Mouse (Mus musculus): ENCODE results near the gene Haus4. TPM values are rescaled to one million over a fixed set of nuclear protein-coding genes. Genes with fewer than 3 reads are reported as not detected.

Gene Haus4
- polyA plus RNA-seq, 1 experiment from 2014 or later: 60.9 TPM

GRCm38 (mm10) chr14:54523600-54523999 is 30.8 kb downstream of the Haus4 start:
- no peak for ATAC-seq (ENCODE audit: low FRiP score, low TSS enrichment)
- Histone ChIP-seq H3K36me3 (ENCODE audit: control insufficient read depth, insufficient read depth, low read length) (no peaks in the 10 kb centered on the region), H3K4me2 (replicated peaks; ENCODE audit: low read depth, low read length) (no peak overlapping the region), H3K9ac (ENCODE audit: low read depth, low read length) (no peak overlapping the region), H3K27ac (ENCODE audit: low read depth, low read length) (no peak overlapping the region), H3K4me3 (ENCODE audit: low read length) (no peak overlapping the region), H3K27me3 (ENCODE audit: control insufficient read depth, insufficient read depth, low read length) (no peaks in the 10 kb centered on the region), H3K4me1 (ENCODE audit: control insufficient read depth, insufficient read depth, low read length) (peaks cover 12% of the 10 kb centered on the region; the same call in 1 of the 2 replicates), H3K9me3 (ENCODE audit: control insufficient read depth, low read length) (no peaks in the 10 kb centered on the region)
- 36% methylated on average over 6 of the region's 6 CpGs for WGBS

- peak overlapping the region; percentile 59 for H3K4me3 ChIP-seq (ENCODE audit: low read length)
- no peaks in the 10 kb centered on the region for H3K27me3 ChIP-seq (ENCODE audit: control insufficient read depth, insufficient read depth, low read length)
- ATAC-seq (ENCODE audit: low FRiP score, low TSS enrichment): peak; percentile 68
- peaks cover 10% of the 10 kb centered on the region; the same call in 1 of the 2 replicates for H3K4me1 ChIP-seq (ENCODE audit: control insufficient read depth, insufficient read depth, low read length)
- H3K27ac ChIP-seq (ENCODE audit: low read depth, low read length): peak overlapping the region; percentile 6; the same call in 1 of the 2 replicates
- peak overlapping the region; percentile 69 for H3K9ac ChIP-seq (ENCODE audit: low read depth, low read length)
- H3K36me3 ChIP-seq (ENCODE audit: control insufficient read depth, insufficient read depth, low read length): peaks cover 36% of the 10 kb centered on the region
- peaks cover 6% of the 10 kb centered on the region; the same call in 1 of the 2 replicates for H3K9me3 ChIP-seq (ENCODE audit: control insufficient read depth, low read length)
- WGBS: 3% methylated on average over 17 of the region's 17 CpGs
- H3K4me2 ChIP-seq (replicated peaks; ENCODE audit: low read depth, low read length): peak overlapping the region; percentile 71
Observed at GRCm38 (mm10) chr14:54516710-54517310, 37.6 kb downstream of the Haus4 start.

- ATAC-seq (ENCODE audit: low FRiP score, low TSS enrichment): no peak
- Histone ChIP-seq H3K27ac (ENCODE audit: low read depth, low read length) (no peak overlapping the region), H3K9me3 (ENCODE audit: control insufficient read depth, low read length) (peaks cover 6% of the 10 kb centered on the region; the same call in 1 of the 2 replicates), H3K27me3 (ENCODE audit: control insufficient read depth, insufficient read depth, low read length) (no peaks in the 10 kb centered on the region), H3K4me3 (ENCODE audit: low read length) (no peak overlapping the region), H3K4me1 (ENCODE audit: control insufficient read depth, insufficient read depth, low read length) (no peaks in the 10 kb centered on the region), H3K4me2 (replicated peaks; ENCODE audit: low read depth, low read length) (no peak overlapping the region), H3K9ac (ENCODE audit: low read depth, low read length) (no peak overlapping the region), H3K36me3 (ENCODE audit: control insufficient read depth, insufficient read depth, low read length) (peaks cover 91% of the 10 kb centered on the region)
- WGBS: 88% methylated on average over 9 of the region's 9 CpGs
Observed at GRCm38 (mm10) chr14:54509774-54510173, 44.6 kb downstream of the Haus4 start.

GRCm38 (mm10) chr14:54503092-54503491 is 51.3 kb downstream of the Haus4 start:
- 88% methylated on average over 2 of the region's 2 CpGs for WGBS
- H3K27ac ChIP-seq (ENCODE audit: low read depth, low read length): no peak overlapping the region

GRCm38 (mm10) chr14:54501365-54501764 is 53.1 kb downstream of the Haus4 start:
- no peaks in the 10 kb centered on the region for H3K4me1 ChIP-seq (ENCODE audit: control insufficient read depth, insufficient read depth, low read length)
- H3K9me3 ChIP-seq (ENCODE audit: control insufficient read depth, low read length): 0 out of 2 replicates have a peak, but pooled peaks cover 5% of the 10 kb centered on the region
- no peak for ATAC-seq (ENCODE audit: low FRiP score, low TSS enrichment)
- no peaks in the 10 kb centered on the region for H3K27me3 ChIP-seq (ENCODE audit: control insufficient read depth, insufficient read depth, low read length)
- H3K4me3 ChIP-seq (ENCODE audit: low read length): no peak overlapping the region
- H3K4me2 ChIP-seq (replicated peaks; ENCODE audit: low read depth, low read length): no peak overlapping the region
- H3K9ac ChIP-seq (ENCODE audit: low read depth, low read length): no peak overlapping the region
- 75% methylated on average over 2 of the region's 2 CpGs for WGBS
- H3K27ac ChIP-seq (ENCODE audit: low read depth, low read length): no peak overlapping the region
- peaks cover 8% of the 10 kb centered on the region; the same call in 1 of the 2 replicates for H3K36me3 ChIP-seq (ENCODE audit: control insufficient read depth, insufficient read depth, low read length)

More at GRCm38 (mm10) chr14:54503092-54503491, 51.3 kb downstream of the Haus4 start:
- Histone ChIP-seq H3K4me3 (ENCODE audit: low read length) (no peak overlapping the region), H3K9me3 (ENCODE audit: control insufficient read depth, low read length) (0 out of 2 replicates have a peak, but pooled peaks cover 5% of the 10 kb centered on the region), H3K36me3 (ENCODE audit: control insufficient read depth, insufficient read depth, low read length) (peaks cover 25% of the 10 kb centered on the region), H3K9ac (ENCODE audit: low read depth, low read length) (no peak overlapping the region), H3K27me3 (ENCODE audit: control insufficient read depth, insufficient read depth, low read length) (no peaks in the 10 kb centered on the region), H3K4me1 (ENCODE audit: control insufficient read depth, insufficient read depth, low read length) (no peaks in the 10 kb centered on the region), H3K4me2 (replicated peaks; ENCODE audit: low read depth, low read length) (no peak overlapping the region)
- no peak for ATAC-seq (ENCODE audit: low FRiP score, low TSS enrichment)

GRCm38 (mm10) chr14:54499330-54499729 is 55.1 kb downstream of the Haus4 start:
- 83% methylated on average over 2 of the region's 2 CpGs for WGBS
- Histone ChIP-seq H3K36me3 (ENCODE audit: control insufficient read depth, insufficient read depth, low read length) (no peaks in the 10 kb centered on the region), H3K4me1 (ENCODE audit: control insufficient read depth, insufficient read depth, low read length) (no peaks in the 10 kb centered on the region), H3K4me2 (replicated peaks; ENCODE audit: low read depth, low read length) (no peak overlapping the region), H3K9me3 (ENCODE audit: control insufficient read depth, low read length) (0 out of 2 replicates have a peak, but pooled peaks cover 5% of the 10 kb centered on the region), H3K27me3 (ENCODE audit: control insufficient read depth, insufficient read depth, low read length) (no peaks in the 10 kb centered on the region), H3K9ac (ENCODE audit: low read depth, low read length) (no peak overlapping the region), H3K27ac (ENCODE audit: low read depth, low read length) (no peak overlapping the region), H3K4me3 (ENCODE audit: low read length) (no peak overlapping the region)
- no peak for ATAC-seq (ENCODE audit: low FRiP score, low TSS enrichment)

- Histone ChIP-seq H3K4me1 (ENCODE audit: control insufficient read depth, insufficient read depth, low read length) (no peaks in the 10 kb centered on the region), H3K4me2 (replicated peaks; ENCODE audit: low read depth, low read length) (no peak overlapping the region), H3K4me3 (ENCODE audit: low read length) (no peak overlapping the region), H3K9me3 (ENCODE audit: control insufficient read depth, low read length) (0 out of 2 replicates have a peak, but pooled peaks cover 5% of the 10 kb centered on the region), H3K27ac (ENCODE audit: low read depth, low read length) (no peak overlapping the region), H3K36me3 (ENCODE audit: control insufficient read depth, insufficient read depth, low read length) (no peaks in the 10 kb centered on the region), H3K27me3 (ENCODE audit: control insufficient read depth, insufficient read depth, low read length) (no peaks in the 10 kb centered on the region), H3K9ac (ENCODE audit: low read depth, low read length) (no peak overlapping the region)
- 88% methylated on average over 14 of the region's 14 CpGs for WGBS
- no peak for ATAC-seq (ENCODE audit: low FRiP score, low TSS enrichment)
Observed at GRCm38 (mm10) chr14:54496706-54497105, 57.7 kb downstream of the Haus4 start.

- Histone ChIP-seq H3K27ac (ENCODE audit: low read depth, low read length) (no peak overlapping the region), H3K4me3 (ENCODE audit: low read length) (no peak overlapping the region), H3K4me2 (replicated peaks; ENCODE audit: low read depth, low read length) (no peak overlapping the region), H3K27me3 (ENCODE audit: control insufficient read depth, insufficient read depth, low read length) (no peaks in the 10 kb centered on the region), H3K36me3 (ENCODE audit: control insufficient read depth, insufficient read depth, low read length) (no peaks in the 10 kb centered on the region), H3K9ac (ENCODE audit: low read depth, low read length) (no peak overlapping the region), H3K4me1 (ENCODE audit: control insufficient read depth, insufficient read depth, low read length) (no peaks in the 10 kb centered on the region), H3K9me3 (ENCODE audit: control insufficient read depth, low read length) (no peaks in the 10 kb centered on the region)
- WGBS: 0% methylated on average over 3 of the region's 3 CpGs
- ATAC-seq (ENCODE audit: low FRiP score, low TSS enrichment): peak; percentile 69; the same call in 1 of the 2 replicates
Observed at GRCm38 (mm10) chr14:54494234-54494633, 60.2 kb downstream of the Haus4 start.

GRCm38 (mm10) chr14:54493236-54493635 is 61.2 kb downstream of the Haus4 start:
- Histone ChIP-seq H3K4me1 (ENCODE audit: control insufficient read depth, insufficient read depth, low read length) (no peaks in the 10 kb centered on the region), H3K27ac (ENCODE audit: low read depth, low read length) (no peak overlapping the region), H3K4me3 (ENCODE audit: low read length) (no peak overlapping the region), H3K9me3 (ENCODE audit: control insufficient read depth, low read length) (no peaks in the 10 kb centered on the region), H3K4me2 (replicated peaks; ENCODE audit: low read depth, low read length) (no peak overlapping the region), H3K9ac (ENCODE audit: low read depth, low read length) (no peak overlapping the region), H3K27me3 (ENCODE audit: control insufficient read depth, insufficient read depth, low read length) (no peaks in the 10 kb centered on the region), H3K36me3 (ENCODE audit: control insufficient read depth, insufficient read depth, low read length) (no peaks in the 10 kb centered on the region)
- WGBS: 92% methylated on average over 5 of the region's 5 CpGs
- no peak for ATAC-seq (ENCODE audit: low FRiP score, low TSS enrichment)

Measured in kidney, embryonic 14.5 days (tissue).